13 mouse cellular contexts compared by ENCODE assay signal in the genomic region with DNA sequence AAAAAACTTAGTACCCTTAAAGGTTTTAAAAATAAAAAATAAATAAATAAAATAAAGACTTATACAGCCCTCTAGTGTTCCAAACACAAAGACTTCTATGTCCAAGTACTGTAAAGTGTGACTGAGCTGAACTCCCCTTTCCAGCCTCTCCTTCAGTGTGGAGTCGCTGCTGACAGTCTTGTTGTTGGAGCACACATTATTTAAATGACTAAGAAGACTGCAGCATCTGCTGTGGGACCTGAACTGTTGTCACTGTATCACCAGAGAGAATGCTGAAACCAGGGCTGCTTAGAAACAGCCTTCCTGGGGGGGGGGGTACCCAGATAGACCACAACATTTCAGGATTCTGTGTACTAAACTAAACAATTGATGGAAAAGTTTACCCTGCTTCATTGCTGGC.
A peak's percentile ranks its signal among the peaks of the same experiment; 100 is the strongest.
DNase-seq lines count a peak whose midpoint lies in the region; ATAC-seq lines count a peak whose summit lies in the region.
"Had no signal": no experiment of that assay in that cellular context is flagged by ENCODE, and none has a peak within 500 bp of the region (broad histone marks: within the 10 kb centered on the region; RNA-seq: fewer than 3 reads in every experiment).

No protein-coding gene starts in this region.

- no peak overlapping the region for H3K27ac ChIP-seq in forebrain, embryonic 11.5 days (ENCODE audit: low read depth, low read length)
- H3K27ac ChIP-seq in forebrain, embryonic 10.5 days = no peak overlapping the region
- H3K27ac ChIP-seq in forebrain, embryonic 15.5 days (replicated peaks) = no peak overlapping the region
- H3K27ac ChIP-seq in midbrain, embryonic 14.5 days (replicated peaks; ENCODE audit: low read depth, low read length) = no peak overlapping the region
- H3K27ac ChIP-seq: liver, embryonic 15.5 days had no signal

- no peak for DNase-seq in forebrain, embryonic 11.5 days (ENCODE audit: low spot score)
- DNase-seq in forebrain, embryonic 10.5 days (ENCODE audit: extremely low spot score, low spot score) = no peak
- peak; percentile 14 for DNase-seq in Muller cell, postnatal 12 days (ENCODE audit: inconsistent ontology term)
- peak; percentile 52 for DNase-seq in midbrain, embryonic 14.5 days
- DNase-seq in ovary, postnatal 36 days (ENCODE audit: low spot score) = no peak
- no peak for DNase-seq in ovary, postnatal 14 days (ENCODE audit: low spot score)
- DNase-seq: kidney, adult 8-10 months; lung, postnatal 4 days; thymus, adult 2 months had no signal

- H3K9ac ChIP-seq in forebrain, embryonic 11.5 days (ENCODE audit: low read length) = no peak overlapping the region
- H3K9ac ChIP-seq in forebrain, embryonic 15.5 days (replicated peaks) = no peak overlapping the region
- no peak overlapping the region for H3K9ac ChIP-seq in midbrain, embryonic 14.5 days (replicated peaks; ENCODE audit: low read length)
- H3K9ac ChIP-seq: liver, embryonic 15.5 days had no signal

- 58% methylated on average over 1 of the region's 1 CpGs for WGBS in forebrain, embryonic 11.5 days
- WGBS in forebrain, embryonic 10.5 days = 54% methylated on average over 1 of the region's 1 CpGs
- WGBS in forebrain, embryonic 15.5 days = 13% methylated on average over 1 of the region's 1 CpGs
- WGBS in midbrain, embryonic 14.5 days = 24% methylated on average over 1 of the region's 1 CpGs

- no peaks in the 10 kb centered on the region; the same call in 1 of the 2 replicates for H3K4me1 ChIP-seq in forebrain, embryonic 11.5 days (replicated peaks; ENCODE audit: control insufficient read depth, insufficient read depth, low read length)
- H3K4me1 ChIP-seq in forebrain, embryonic 10.5 days = no peaks in the 10 kb centered on the region
- peaks cover 15% of the 10 kb centered on the region; the same call in 1 of the 2 replicates for H3K4me1 ChIP-seq in forebrain, embryonic 15.5 days
- H3K4me1 ChIP-seq in midbrain, embryonic 14.5 days (ENCODE audit: control insufficient read depth, insufficient read depth, low read length) = no peaks in the 10 kb centered on the region
- H3K4me1 ChIP-seq: liver, embryonic 15.5 days had no signal

- no peaks in the 10 kb centered on the region for H3K9me3 ChIP-seq in forebrain, embryonic 11.5 days (ENCODE audit: control insufficient read depth, low read length)
- H3K9me3 ChIP-seq in forebrain, embryonic 10.5 days = no peaks in the 10 kb centered on the region
- no peaks in the 10 kb centered on the region for H3K9me3 ChIP-seq in forebrain, embryonic 15.5 days
- no peaks in the 10 kb centered on the region for H3K9me3 ChIP-seq in midbrain, embryonic 14.5 days (ENCODE audit: control insufficient read depth, low read length)
- H3K9me3 ChIP-seq: liver, embryonic 15.5 days had no signal

- H3K4me3 ChIP-seq in forebrain, embryonic 11.5 days (ENCODE audit: low read depth, low read length) = no peak overlapping the region
- H3K4me3 ChIP-seq in forebrain, embryonic 10.5 days = no peak overlapping the region
- no peak overlapping the region for H3K4me3 ChIP-seq in forebrain, embryonic 15.5 days
- no peak overlapping the region for H3K4me3 ChIP-seq in midbrain, embryonic 14.5 days (replicated peaks; ENCODE audit: low read depth, low read length)
- H3K4me3 ChIP-seq: liver, embryonic 15.5 days had no signal

- H3K27me3 ChIP-seq in forebrain, embryonic 11.5 days (ENCODE audit: control insufficient read depth, insufficient read depth, low read length) = no peaks in the 10 kb centered on the region
- H3K27me3 ChIP-seq in forebrain, embryonic 10.5 days (ENCODE audit: poor library complexity, severe bottlenecking) = no peaks in the 10 kb centered on the region
- no peaks in the 10 kb centered on the region for H3K27me3 ChIP-seq in forebrain, embryonic 15.5 days
- H3K27me3 ChIP-seq in midbrain, embryonic 14.5 days (ENCODE audit: control insufficient read depth, insufficient read depth, low read length) = no peaks in the 10 kb centered on the region
- H3K27me3 ChIP-seq: liver, embryonic 15.5 days had no signal

- H3K4me2 ChIP-seq in forebrain, embryonic 11.5 days (ENCODE audit: low read depth, low read length, severe bottlenecking) = no peak overlapping the region
- H3K4me2 ChIP-seq in forebrain, embryonic 15.5 days (replicated peaks) = no peak overlapping the region
- H3K4me2 ChIP-seq in midbrain, embryonic 14.5 days (ENCODE audit: low read length) = no peak overlapping the region
- H3K4me2 ChIP-seq: liver, embryonic 15.5 days had no signal

- ATAC-seq in forebrain, embryonic 11.5 days (replicated peaks; ENCODE audit: low FRiP score) = peak; percentile 48; the same call in 1 of the 2 replicates
- ATAC-seq in forebrain, embryonic 15.5 days (replicated peaks) = peak; percentile 78
- no peak; the same call in 1 of the 2 replicates for ATAC-seq in midbrain, embryonic 14.5 days (ENCODE audit: low FRiP score, low TSS enrichment)
- no peak for ATAC-seq in megakaryocyte, adult 5-6 weeks (ENCODE audit: poor library complexity, severe bottlenecking)

- H3K36me3 ChIP-seq in forebrain, embryonic 11.5 days (ENCODE audit: control insufficient read depth, insufficient read depth, low read length) = no peaks in the 10 kb centered on the region
- no peaks in the 10 kb centered on the region for H3K36me3 ChIP-seq in forebrain, embryonic 10.5 days (replicated peaks)
- no peaks in the 10 kb centered on the region for H3K36me3 ChIP-seq in forebrain, embryonic 15.5 days
- no peaks in the 10 kb centered on the region for H3K36me3 ChIP-seq in midbrain, embryonic 14.5 days (ENCODE audit: control insufficient read depth, insufficient read depth, low read length)
- H3K36me3 ChIP-seq: G1E; liver, embryonic 15.5 days had no signal

Comparison
In these comparisons a context has a peak if more than half of its experiments do, and no peak if none do; other contexts are left out.
1. ATAC-seq: peak in forebrain, embryonic 11.5 days (single experiment) and forebrain, embryonic 15.5 days (single experiment); none in midbrain, embryonic 14.5 days (single experiment) and megakaryocyte, adult 5-6 weeks (single experiment).
2. DNase-seq: peak in Muller cell, postnatal 12 days (single experiment) and midbrain, embryonic 14.5 days (single experiment); none in forebrain, embryonic 11.5 days (single experiment), forebrain, embryonic 10.5 days (single experiment), ovary, postnatal 36 days (single experiment) and ovary, postnatal 14 days (single experiment).